9 mouse cellular contexts compared by ENCODE assay signal in the genomic region with DNA sequence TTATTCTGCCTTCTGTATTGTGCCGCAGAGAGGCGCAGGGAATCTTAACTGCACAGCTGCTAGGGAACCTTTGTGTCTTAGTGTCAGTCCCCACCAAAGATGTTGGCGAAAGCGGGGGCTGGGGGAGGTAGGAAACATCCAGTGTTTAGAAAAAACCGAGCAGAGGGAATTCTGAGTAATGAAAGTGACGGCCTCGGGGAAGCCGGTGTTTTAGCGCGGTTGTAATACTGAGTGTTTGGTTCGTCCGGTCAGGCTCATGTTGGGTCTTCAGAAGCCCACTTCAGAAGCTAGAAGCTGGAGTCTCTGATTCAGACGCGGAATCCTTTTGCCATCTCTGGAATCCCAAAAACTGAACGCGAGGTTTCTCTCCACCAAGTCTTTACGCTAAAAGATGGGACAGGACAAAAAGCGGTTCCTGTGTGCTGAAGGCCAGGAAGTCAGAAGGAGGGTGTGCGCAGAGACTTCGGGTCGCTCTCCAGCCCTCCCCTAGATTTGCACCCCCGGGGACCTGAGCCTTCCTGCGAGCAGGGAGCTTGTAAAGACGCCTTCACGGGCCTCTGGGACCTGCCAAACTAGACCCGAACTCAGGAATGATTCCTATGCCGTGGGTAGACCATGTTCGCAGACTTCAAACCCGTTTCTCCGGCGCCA. TPM values are rescaled to one million over a fixed set of nuclear protein-coding genes. Genes with fewer than 3 reads are reported as not detected.
DNase-seq lines count a peak whose midpoint lies in the region; ATAC-seq lines count a peak whose summit lies in the region.
"Had no signal": no experiment of that assay in that cellular context is flagged by ENCODE, and none has a peak within 500 bp of the region (broad histone marks: within the 10 kb centered on the region; RNA-seq: fewer than 3 reads in every experiment).

No protein-coding gene starts in this region.

- intact Hi-C loops in heart, postnatal 14 days (cut with DNase I) = no loop called here
- intact Hi-C loops in gastrocnemius, postnatal 14 days (cut with DNase I; ENCODE audit: low total_unique reads) = no loop called here

- ATAC-seq in heart, embryonic 11.5 days (replicated peaks; ENCODE audit: insufficient number of reproducible peaks, low FRiP score, low TSS enrichment) = no peak
- no peak for ATAC-seq in heart, embryonic 13.5 days (ENCODE audit: extremely low read depth, insufficient number of reproducible peaks, low FRiP score, low TSS enrichment)
- ATAC-seq in liver, embryonic 13.5 days (ENCODE audit: low read depth) = no peak
- ATAC-seq: Patski had no signal

- WGBS in heart, embryonic 11.5 days (ENCODE audit: insufficient replicate concordance) = under 1% methylated on average over 31 of the region's 31 CpGs
- under 1% methylated on average over 31 of the region's 31 CpGs for WGBS in heart, embryonic 13.5 days
- WGBS in liver, embryonic 13.5 days (ENCODE audit: insufficient replicate concordance) = under 1% methylated on average over 31 of the region's 31 CpGs

- peaks cover 72% of the 10 kb centered on the region for H3K27me3 ChIP-seq in heart, embryonic 11.5 days (ENCODE audit: control insufficient read depth, insufficient read depth, low read length)
- H3K27me3 ChIP-seq in heart, embryonic 13.5 days (replicated peaks) = peaks cover 90% of the 10 kb centered on the region
- peaks cover 88% of the 10 kb centered on the region for H3K27me3 ChIP-seq in liver, embryonic 13.5 days

- peaks cover 17% of the 10 kb centered on the region for H3K4me1 ChIP-seq in heart, embryonic 11.5 days (ENCODE audit: control insufficient read depth, insufficient read depth, low read length)
- peaks cover 33% of the 10 kb centered on the region for H3K4me1 ChIP-seq in heart, embryonic 13.5 days
- H3K4me1 ChIP-seq in liver, embryonic 13.5 days (replicated peaks) = peaks cover 13% of the 10 kb centered on the region

- peak overlapping the region; percentile 84 for H3K4me2 ChIP-seq in heart, embryonic 11.5 days
- peak overlapping the region; percentile 78 for H3K4me2 ChIP-seq in heart, embryonic 13.5 days
- H3K4me2 ChIP-seq in liver, embryonic 13.5 days = peak overlapping the region; percentile 39

- H3K9me3 ChIP-seq in heart, embryonic 11.5 days (replicated peaks; ENCODE audit: control insufficient read depth, low read length) = no peaks in the 10 kb centered on the region
- no peaks in the 10 kb centered on the region for H3K9me3 ChIP-seq in heart, embryonic 13.5 days
- H3K9me3 ChIP-seq in liver, embryonic 13.5 days (replicated peaks) = no peaks in the 10 kb centered on the region

- H3K4me3 ChIP-seq in heart, embryonic 11.5 days (ENCODE audit: low read depth, low read length) = peak overlapping the region; percentile 57
- peak overlapping the region; percentile 59 for H3K4me3 ChIP-seq in heart, embryonic 13.5 days
- peak overlapping the region; percentile 23 for H3K4me3 ChIP-seq in liver, embryonic 13.5 days (replicated peaks)

- DNase-seq in heart, postnatal 14 days = no peak
- peak; percentile 47 for DNase-seq in Muller cell, postnatal 12 days (ENCODE audit: inconsistent ontology term)
- DNase-seq in liver, embryonic 13.5 days = no peak
- no peak for DNase-seq in MN1 (ENCODE audit: low spot score)
- no peak for DNase-seq in thymus, postnatal 14 days
- no peak for DNase-seq in gastrocnemius, postnatal 14 days

- H3K36me3 ChIP-seq in heart, embryonic 11.5 days (ENCODE audit: control insufficient read depth, insufficient read depth, low read length) = no peaks in the 10 kb centered on the region
- no peaks in the 10 kb centered on the region for H3K36me3 ChIP-seq in heart, embryonic 13.5 days
- no peaks in the 10 kb centered on the region for H3K36me3 ChIP-seq in liver, embryonic 13.5 days

- no peak overlapping the region for H3K9ac ChIP-seq in heart, embryonic 11.5 days (ENCODE audit: low read depth, low read length)
- no peak overlapping the region for H3K9ac ChIP-seq in heart, embryonic 13.5 days
- H3K9ac ChIP-seq in liver, embryonic 13.5 days = no peak overlapping the region

- no peak overlapping the region for H3K27ac ChIP-seq in heart, embryonic 11.5 days (ENCODE audit: low read depth, low read length)
- no peak overlapping the region for H3K27ac ChIP-seq in heart, embryonic 13.5 days (replicated peaks)
- H3K27ac ChIP-seq in liver, embryonic 13.5 days = no peak overlapping the region

RNA-seq across cellular contexts. Expression of gene Eomes, which starts 0.6 kb away (rescaled TPM):
- polyA plus RNA-seq in heart, embryonic 11.5 days (2014; fragmentation: Nextera tagmentation; extraction: Ambion mirVana) = 0.08 and 0.17 TPM in 2 replicates
- total RNA-seq in heart, postnatal 14 days (2021) = not detected
- 0.09 TPM in 1 of 2 replicates, not detected in the other for polyA plus RNA-seq in heart, embryonic 13.5 days (2015; fragmentation: Nextera tagmentation; extraction: Ambion mirVana)
- not detected in 2 replicates for polyA plus RNA-seq in liver, embryonic 13.5 days (2015; fragmentation: Nextera tagmentation; extraction: Ambion mirVana)
- total RNA-seq in gastrocnemius, postnatal 14 days (2021) = not detected

RNA-seq across cellular contexts. Expression of gene Golga4, which starts 28.7 kb away (rescaled TPM):
- 64.2 and 64.9 TPM in 2 replicates for polyA plus RNA-seq in heart, embryonic 11.5 days (2014; fragmentation: Nextera tagmentation; extraction: Ambion mirVana)
- total RNA-seq in heart, postnatal 14 days (2021) = 100 to 1,000 TPM; 180 to 187 TPM
- polyA plus RNA-seq in heart, embryonic 13.5 days (2015; fragmentation: Nextera tagmentation; extraction: Ambion mirVana) = 47.5 and 51.0 TPM in 2 replicates
- 14.6 and 17.7 TPM in 2 replicates for polyA plus RNA-seq in liver, embryonic 13.5 days (2015; fragmentation: Nextera tagmentation; extraction: Ambion mirVana)
- 100 to 1,000 TPM; 157 TPM for total RNA-seq in gastrocnemius, postnatal 14 days (2021)
